Mouse (Mus musculus) midbrain, embryonic 12.5 days (tissue): ENCODE measurements around the gene Manea. TPM values are rescaled to one million over a fixed set of nuclear protein-coding genes. Genes with fewer than 3 reads are reported as not detected.
A peak's percentile ranks its signal among the peaks of the same experiment; 100 is the strongest.
"Not testable (repeated sequence)": the region's sequence is repeated elsewhere in the genome, so short reads cannot be mapped to it uniquely, and the experiment has no call there.

Experiments used
- ATAC-seq: fragments of 200-750 bp; cut with Nextera tagmentation; 2 replicates; pipeline ENCODE4 v1.8.0; 2017; ENCODE audit warnings: low read depth, moderate TSS enrichment, moderate library complexity; ENCODE audit not compliant: low FRiP score
- H3K27ac ChIP-seq: fragments of 300-500 bp; sonication (generic); replicated peaks from 2 replicates; pipeline ENCODE4 v1.5.1; 2016; ENCODE audit warnings: mild to moderate bottlenecking
- H3K27me3 ChIP-seq: fragments of 300-500 bp; sonication (generic); 2 replicates; pipeline ENCODE4 v1.6.1; 2016; ENCODE audit warnings: mild to moderate bottlenecking
- H3K36me3 ChIP-seq: fragments of 300-500 bp; sonication (generic); 2 replicates; pipeline ENCODE4 v1.6.1; 2016
- H3K4me1 ChIP-seq: fragments of 300-500 bp; sonication (generic); 2 replicates; pipeline ENCODE4 v1.6.1; 2016
- H3K4me2 ChIP-seq: fragments of 300-500 bp; sonication (generic); replicated peaks from 2 replicates; pipeline ENCODE4 v1.6.1; 2016; ENCODE audit warnings: mild to moderate bottlenecking, moderate library complexity
- H3K4me3 ChIP-seq: fragments of 300-500 bp; sonication (generic); 2 replicates; pipeline ENCODE4 v1.5.1; 2016; ENCODE audit warnings: mild to moderate bottlenecking
- H3K9ac ChIP-seq: fragments of 300-500 bp; sonication (generic); replicated peaks from 2 replicates; pipeline ENCODE4 v1.6.1; 2016; ENCODE audit warnings: mild to moderate bottlenecking, moderate library complexity
- H3K9me3 ChIP-seq: fragments of 300-500 bp; sonication (generic); 2 replicates; pipeline ENCODE4 v1.6.1; 2016; ENCODE audit warnings: mild to moderate bottlenecking
- WGBS: fragments of 180-500 bp; shearing (Covaris S2); methylation state at CpG from one replicate; pipeline ENCODE4 v1.1.7; 2016; 5-methylcytosine and 5-hydroxymethylcytosine counted together
- polyA plus RNA-seq: library from polyadenylated mRNA; unstranded; fragments of >200 nt; fragmentation: Nextera tagmentation; extraction: Ambion mirVana; gene quantifications from 2 replicates; pipeline ENCODE4 v1.2.1, GENCODE M21; 2016

Gene Manea
- 21.1 and 24.1 TPM in 2 replicates for polyA plus RNA-seq

GRCm38 (mm10) chr4:26346443-26347106, at the start of gene Manea:
Manea (minus strand) TSS chr4:26346891.
- H3K4me2 ChIP-seq, result peak within 1 kb of the TSS; percentile 61
- peak; percentile 97 for ATAC-seq

GRCm38 (mm10) chr4:26354616-26355015, 7.9 kb upstream of the Manea start:
- no peak overlapping the region for H3K4me2 ChIP-seq
- no peaks in the 10 kb centered on the region for H3K36me3 ChIP-seq
- no peak overlapping the region for H3K27ac ChIP-seq
- H3K4me3 ChIP-seq, result no peak overlapping the region
- ATAC-seq, result no peak
- no peak overlapping the region for H3K9ac ChIP-seq
- no peaks in the 10 kb centered on the region for H3K9me3 ChIP-seq
- no peaks in the 10 kb centered on the region for H3K4me1 ChIP-seq
- WGBS, result 86% methylated on average over 2 of the region's 2 CpGs
- no peaks in the 10 kb centered on the region for H3K27me3 ChIP-seq

More at GRCm38 (mm10) chr4:26346443-26347106, at the start of gene Manea:
- H3K27me3 ChIP-seq, result no peaks in the 10 kb centered on the region
- no peaks in the 10 kb centered on the region for H3K9me3 ChIP-seq
- H3K9ac ChIP-seq, result peak within 1 kb of the TSS; percentile 83
- H3K4me3 ChIP-seq, result peak within 1 kb of the TSS; percentile 81
- no peaks in the 10 kb centered on the region for H3K36me3 ChIP-seq
- WGBS, result under 1% methylated on average over 52 of the region's 52 CpGs
- peaks cover 4% of the 10 kb centered on the region; the same call in 1 of the 2 replicates for H3K4me1 ChIP-seq
- peak within 1 kb of the TSS; percentile 91 for H3K27ac ChIP-seq

GRCm38 (mm10) chr4:26353643-26354231, 7.0 kb upstream of the Manea start:
- Histone ChIP-seq H3K9ac (no peak overlapping the region), H3K27ac (no peak overlapping the region), H3K4me1 (no peaks in the 10 kb centered on the region), H3K36me3 (no peaks in the 10 kb centered on the region), H3K4me2 (no peak overlapping the region), H3K4me3 (no peak overlapping the region), H3K9me3 (no peaks in the 10 kb centered on the region), H3K27me3 (no peaks in the 10 kb centered on the region)
- WGBS, result 11% methylated on average over 2 of the region's 2 CpGs
- ATAC-seq, result no peak

- Histone ChIP-seq H3K36me3 (no peaks in the 10 kb centered on the region), H3K9ac (no peak overlapping the region), H3K4me2 (no peak overlapping the region), H3K27me3 (no peaks in the 10 kb centered on the region), H3K27ac (no peak overlapping the region), H3K4me3 (no peak overlapping the region), H3K9me3 (no peaks in the 10 kb centered on the region), H3K4me1 (peaks cover 4% of the 10 kb centered on the region; the same call in 1 of the 2 replicates)
- 37% methylated on average over 2 of the region's 2 CpGs for WGBS
- ATAC-seq, result no peak
These were observed 548 bp upstream of the Manea start for GRCm38 (mm10) chr4:26347239-26347638.

GRCm38 (mm10) chr4:26345741-26346442, 799 bp downstream of the Manea start:
- peak overlapping the region; percentile 83 for H3K9ac ChIP-seq
- peak overlapping the region; percentile 81 for H3K4me3 ChIP-seq
- ATAC-seq, result peak; percentile 13
- H3K9me3 ChIP-seq, result no peaks in the 10 kb centered on the region
- H3K4me1 ChIP-seq, result peaks cover 4% of the 10 kb centered on the region; the same call in 1 of the 2 replicates
- H3K27me3 ChIP-seq, result no peaks in the 10 kb centered on the region
- 2% methylated on average over 16 of the region's 16 CpGs for WGBS
- peak overlapping the region; percentile 61 for H3K4me2 ChIP-seq
- no peaks in the 10 kb centered on the region for H3K36me3 ChIP-seq
- peak overlapping the region; percentile 91 for H3K27ac ChIP-seq

- WGBS, result 76% methylated on average over 3 of the region's 3 CpGs
- Histone ChIP-seq H3K4me3 (peak overlapping the region; percentile 81; the same call in 1 of the 2 replicates), H3K4me1 (peaks cover 4% of the 10 kb centered on the region; the same call in 1 of the 2 replicates), H3K9ac (no peak overlapping the region), H3K9me3 (no peaks in the 10 kb centered on the region), H3K36me3 (no peaks in the 10 kb centered on the region), H3K27me3 (no peaks in the 10 kb centered on the region), H3K4me2 (peak overlapping the region; percentile 61), H3K27ac (no peak overlapping the region)
- ATAC-seq, result no peak
These were observed 1.6 kb downstream of the Manea start for GRCm38 (mm10) chr4:26345080-26345479.

GRCm38 (mm10) chr4:26342346-26342745, 4.3 kb downstream of the Manea start:
- no peak for ATAC-seq

GRCm38 (mm10) chr4:26338604-26339003, 8.1 kb downstream of the Manea start:
- Histone ChIP-seq H3K4me2 (no peak overlapping the region), H3K27ac (no peak overlapping the region), H3K9ac (no peak overlapping the region), H3K4me3 (no peak overlapping the region), H3K36me3 (peaks cover 6% of the 10 kb centered on the region; the same call in 1 of the 2 replicates), H3K27me3 (no peaks in the 10 kb centered on the region), H3K9me3 (no peaks in the 10 kb centered on the region), H3K4me1 (no peaks in the 10 kb centered on the region)
- no peak for ATAC-seq
- 91% methylated on average over 5 of the region's 5 CpGs for WGBS

More at GRCm38 (mm10) chr4:26342346-26342745, 4.3 kb downstream of the Manea start:
- no peak overlapping the region for H3K4me2 ChIP-seq
- no peaks in the 10 kb centered on the region for H3K9me3 ChIP-seq
- H3K36me3 ChIP-seq, result peaks cover 6% of the 10 kb centered on the region; the same call in 1 of the 2 replicates
- no peak overlapping the region for H3K4me3 ChIP-seq
- no peak overlapping the region for H3K27ac ChIP-seq
- no peak overlapping the region for H3K9ac ChIP-seq
- peaks cover 4% of the 10 kb centered on the region; the same call in 1 of the 2 replicates for H3K4me1 ChIP-seq
- no peaks in the 10 kb centered on the region for H3K27me3 ChIP-seq

GRCm38 (mm10) chr4:26336563-26336962, 10.1 kb downstream of the Manea start:
- 97% methylated on average over 5 of the region's 5 CpGs for WGBS
- ATAC-seq, result no peak
- Histone ChIP-seq H3K36me3 (peaks cover 6% of the 10 kb centered on the region; the same call in 1 of the 2 replicates), H3K27me3 (no peaks in the 10 kb centered on the region), H3K4me2 (no peak overlapping the region), H3K27ac (no peak overlapping the region), H3K9me3 (no peaks in the 10 kb centered on the region), H3K9ac (no peak overlapping the region), H3K4me1 (no peaks in the 10 kb centered on the region), H3K4me3 (no peak overlapping the region)

GRCm38 (mm10) chr4:26304731-26305130, 42.0 kb downstream of the Manea start:
- H3K36me3 ChIP-seq, result not testable (repeated sequence)
- 97% methylated on average over 1 of the region's 1 CpGs for WGBS

GRCm38 (mm10) chr4:26277112-26277716, 69.5 kb downstream of the Manea start:
- Histone ChIP-seq H3K4me1 (no peaks in the 10 kb centered on the region), H3K4me3 (no peak overlapping the region), H3K9me3 (no peaks in the 10 kb centered on the region), H3K27ac (no peak overlapping the region), H3K9ac (no peak overlapping the region), H3K27me3 (no peaks in the 10 kb centered on the region), H3K36me3 (no peaks in the 10 kb centered on the region), H3K4me2 (no peak overlapping the region)
- 52% methylated on average over 1 of the region's 1 CpGs for WGBS
- ATAC-seq, result 0 out of 2 replicates have a peak, but pooled peaks have one; percentile 19

More at GRCm38 (mm10) chr4:26304731-26305130, 42.0 kb downstream of the Manea start:
- not testable (repeated sequence) for H3K27ac ChIP-seq, H3K4me1 ChIP-seq, H3K9me3 ChIP-seq, H3K27me3 ChIP-seq, H3K4me2 ChIP-seq, H3K9ac ChIP-seq, H3K4me3 ChIP-seq, ATAC-seq
